Mouse (Mus musculus): Measurements from ENCODE around the gene Itga9.

Itga9 gene

DNA sequence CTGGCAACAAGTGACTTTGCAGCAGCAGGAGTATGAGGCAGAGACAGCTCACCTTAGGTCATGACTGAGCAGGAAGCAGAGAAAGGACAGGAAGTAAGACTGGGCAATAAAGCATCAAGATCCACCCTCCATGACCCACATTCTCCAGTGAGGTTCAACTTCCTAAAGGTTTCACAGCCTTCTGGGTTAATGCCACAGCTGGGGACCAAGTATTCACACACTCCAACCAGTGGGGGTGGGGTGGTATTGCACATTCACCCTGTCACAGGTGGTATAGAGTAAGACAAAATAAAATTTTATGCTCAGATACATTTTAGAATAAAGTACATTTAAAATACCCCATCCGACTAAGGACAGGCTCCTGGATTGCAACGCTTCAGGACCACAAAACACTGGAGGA is 112.0 kb downstream of the Itga9 start:
- ATAC-seq (ENCODE audit: insufficient number of reproducible peaks, low FRiP score, low TSS enrichment), result no peak

- ATAC-seq (ENCODE audit: insufficient number of reproducible peaks, low FRiP score, low TSS enrichment), result no peak
Observed at GRCm38 (mm10) chr9:118721056-118721455, 114.6 kb downstream of the Itga9 start.

- no peak for ATAC-seq (ENCODE audit: insufficient number of reproducible peaks, low FRiP score, low TSS enrichment)
Observed at GRCm38 (mm10) chr9:118722789-118723325, 116.4 kb downstream of the Itga9 start.

DNA sequence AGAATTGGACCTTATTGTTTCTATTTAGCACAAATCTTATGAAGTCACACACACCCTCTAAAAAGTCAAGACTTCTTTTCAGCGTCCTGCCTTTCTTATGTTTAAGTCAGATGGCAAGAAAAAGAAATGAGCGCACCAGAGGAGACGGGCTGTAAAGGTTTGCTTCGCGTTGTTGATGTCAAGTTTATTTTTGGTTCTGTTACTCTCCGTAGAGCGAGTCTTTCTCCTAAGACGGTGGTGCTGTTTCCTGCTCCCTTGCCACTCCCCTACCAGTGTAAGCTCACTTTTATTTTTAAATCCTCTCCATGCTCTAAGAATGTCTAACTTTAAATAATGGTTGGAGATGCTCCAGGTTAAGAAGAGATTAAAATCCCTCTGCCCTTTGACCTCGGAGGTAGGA is 118.6 kb downstream of the Itga9 start:
- no peak for ATAC-seq (ENCODE audit: insufficient number of reproducible peaks, low FRiP score, low TSS enrichment)

GRCm38 (mm10) chr9:118726550-118726949 is 120.1 kb downstream of the Itga9 start:
- ATAC-seq (ENCODE audit: insufficient number of reproducible peaks, low FRiP score, low TSS enrichment), result no peak

- ATAC-seq (ENCODE audit: insufficient number of reproducible peaks, low FRiP score, low TSS enrichment), result no peak
Observed at GRCm38 (mm10) chr9:118728296-118728695, 121.8 kb downstream of the Itga9 start.

- ATAC-seq (ENCODE audit: insufficient number of reproducible peaks, low FRiP score, low TSS enrichment), result no peak
Observed at GRCm38 (mm10) chr9:118728987-118729386, 122.5 kb downstream of the Itga9 start.

DNA sequence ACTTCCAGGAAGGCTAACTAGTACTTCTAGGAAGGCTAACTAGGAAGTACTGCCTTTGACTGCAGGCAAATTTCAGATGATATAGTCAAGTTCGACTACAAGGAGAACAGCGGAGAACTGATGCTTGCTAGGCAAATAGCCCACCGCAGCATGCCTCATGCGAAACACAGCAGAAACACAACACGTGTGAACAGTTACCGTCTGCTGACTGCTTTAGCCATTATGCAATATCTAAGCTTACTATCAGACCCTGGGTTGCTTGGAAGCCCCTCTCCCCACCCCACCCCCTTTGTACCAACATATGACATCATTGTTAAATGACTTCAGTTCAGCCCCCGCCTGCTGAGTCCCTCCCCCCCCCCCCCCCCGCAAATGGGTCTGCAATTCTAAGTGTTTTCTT is 123.7 kb downstream of the Itga9 start:
- no peak for ATAC-seq (ENCODE audit: insufficient number of reproducible peaks, low FRiP score, low TSS enrichment)

GRCm38 (mm10) chr9:118730871-118731390 is 124.4 kb downstream of the Itga9 start:
- ATAC-seq (ENCODE audit: insufficient number of reproducible peaks, low FRiP score, low TSS enrichment), result no peak

DNA sequence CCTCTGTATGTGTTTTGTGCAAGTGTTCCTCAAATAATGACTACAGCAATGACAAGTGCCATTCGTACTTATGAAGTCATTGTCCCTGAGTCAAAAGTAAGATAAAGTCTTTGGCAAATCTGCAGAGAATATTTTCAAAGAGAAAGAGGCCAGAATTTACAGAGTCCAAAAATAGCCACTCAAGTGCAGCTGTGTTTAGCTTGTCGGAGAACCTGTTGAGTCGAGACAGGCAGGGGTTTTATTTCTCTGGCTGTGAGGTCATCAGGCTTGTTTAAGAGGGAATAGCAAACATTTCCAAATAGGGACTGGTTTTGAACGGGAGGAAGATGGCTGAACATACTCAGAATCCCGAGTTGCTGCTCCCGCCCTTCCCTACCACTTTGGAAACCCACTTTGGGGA is 125.2 kb downstream of the Itga9 start:
- no peak for ATAC-seq (ENCODE audit: insufficient number of reproducible peaks, low FRiP score, low TSS enrichment)

- ATAC-seq (ENCODE audit: insufficient number of reproducible peaks, low FRiP score, low TSS enrichment), result no peak
Observed at GRCm38 (mm10) chr9:118733601-118734000, 127.1 kb downstream of the Itga9 start.

DNA sequence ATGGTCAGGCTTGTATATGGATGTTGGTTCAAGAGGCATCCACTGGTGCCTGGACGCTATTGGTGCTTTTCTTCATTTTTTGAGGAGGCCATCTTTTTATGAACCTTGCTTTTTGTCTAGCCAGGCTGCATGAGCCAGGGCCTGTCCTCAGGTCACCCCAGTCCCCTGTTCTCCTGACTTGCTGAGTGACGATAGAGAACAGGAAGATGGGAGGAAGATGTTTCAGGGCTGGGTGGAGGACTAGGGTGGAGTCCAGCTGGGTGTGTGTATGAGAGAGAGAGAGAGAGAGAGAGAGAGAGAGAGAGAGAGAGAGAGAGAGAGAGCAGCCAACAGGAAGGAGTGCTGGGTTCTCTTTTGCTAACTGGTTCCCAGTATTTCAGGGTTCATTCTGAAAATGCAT is 130.6 kb downstream of the Itga9 start:
- ATAC-seq (ENCODE audit: insufficient number of reproducible peaks, low FRiP score, low TSS enrichment), result no peak

- no peak for ATAC-seq (ENCODE audit: insufficient number of reproducible peaks, low FRiP score, low TSS enrichment)
Observed at GRCm38 (mm10) chr9:118737601-118738137, 131.2 kb downstream of the Itga9 start.

DNA sequence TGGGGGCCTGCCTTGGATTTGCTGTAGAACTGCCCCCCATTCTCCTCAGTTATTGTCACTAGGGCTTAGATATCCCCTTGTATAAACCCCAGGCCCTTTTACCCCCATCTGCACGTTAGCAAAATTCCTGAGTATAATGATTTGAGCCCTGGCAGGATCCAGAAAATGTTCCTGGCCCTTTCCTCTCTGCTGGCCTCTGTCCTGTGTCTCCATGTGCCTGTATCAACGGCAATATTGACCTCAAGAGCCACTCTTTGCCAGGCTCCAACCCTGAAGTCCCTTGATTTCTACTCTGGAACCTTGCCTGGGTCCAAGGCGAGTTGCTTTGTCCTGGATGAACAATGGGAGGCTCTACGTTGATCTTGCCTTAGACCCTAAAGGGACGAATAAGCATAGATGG is 131.8 kb downstream of the Itga9 start:
- no peak for ATAC-seq (ENCODE audit: insufficient number of reproducible peaks, low FRiP score, low TSS enrichment)

GRCm38 (mm10) chr9:118739071-118739470 is 132.6 kb downstream of the Itga9 start:
- ATAC-seq (ENCODE audit: insufficient number of reproducible peaks, low FRiP score, low TSS enrichment), result no peak

- no peak for ATAC-seq (ENCODE audit: insufficient number of reproducible peaks, low FRiP score, low TSS enrichment)
Observed at GRCm38 (mm10) chr9:118739659-118740058, 133.2 kb downstream of the Itga9 start.

DNA sequence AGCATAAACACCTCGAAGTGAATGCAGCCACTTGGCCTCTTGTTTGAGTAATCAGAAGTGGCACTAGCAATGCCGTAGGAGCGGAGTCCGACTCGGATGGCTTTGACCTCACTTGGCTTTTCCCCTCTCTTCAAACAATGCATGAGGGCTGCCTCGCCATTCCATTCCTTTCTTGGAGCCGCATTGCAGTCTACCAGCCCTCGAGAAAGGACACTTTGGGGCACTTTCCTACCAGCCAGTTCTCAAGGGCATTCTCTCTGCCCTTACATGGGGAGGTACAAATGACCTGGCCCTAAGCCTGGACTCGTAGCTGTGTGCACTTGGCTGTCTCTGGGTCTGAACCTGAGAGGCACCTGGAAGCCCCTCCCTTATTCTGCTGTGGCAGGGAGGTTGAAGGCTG is 134.8 kb downstream of the Itga9 start:
- ATAC-seq (ENCODE audit: insufficient number of reproducible peaks, low FRiP score, low TSS enrichment), result no peak

DNA sequence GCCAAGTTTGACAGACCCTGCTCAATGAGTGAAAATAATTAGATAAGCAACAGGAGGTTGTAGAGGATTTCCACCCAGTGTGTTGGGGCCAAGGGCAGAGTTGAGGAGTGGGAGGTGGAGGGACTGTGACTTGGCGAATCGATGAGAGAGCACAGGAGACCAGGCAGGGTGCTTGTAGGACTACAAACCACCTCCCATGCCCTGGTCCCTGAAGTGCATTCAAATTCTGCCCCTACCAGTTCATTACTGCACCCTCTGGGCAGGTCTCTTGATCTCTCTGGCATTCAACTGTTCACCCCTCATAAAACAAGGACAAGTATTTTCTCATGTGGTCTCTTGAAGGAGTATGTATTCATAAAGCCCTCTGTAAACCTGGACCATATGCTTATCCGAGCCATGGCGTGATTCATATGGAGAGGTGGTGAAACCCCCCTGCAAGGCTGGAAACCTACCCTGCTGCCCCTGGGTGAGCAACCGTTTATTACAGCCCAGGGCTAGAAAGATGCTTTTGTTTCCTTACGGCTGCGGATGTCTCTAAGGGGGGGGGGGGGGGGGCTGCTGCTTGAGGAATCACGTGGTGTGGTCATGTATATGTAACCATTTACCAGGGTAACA is 143.0 kb downstream of the Itga9 start:
- no peak for ATAC-seq (ENCODE audit: insufficient number of reproducible peaks, low FRiP score, low TSS enrichment)

- ATAC-seq (ENCODE audit: insufficient number of reproducible peaks, low FRiP score, low TSS enrichment), result no peak
Observed at GRCm38 (mm10) chr9:118750828-118751227, 144.3 kb downstream of the Itga9 start.

- no peak for ATAC-seq (ENCODE audit: insufficient number of reproducible peaks, low FRiP score, low TSS enrichment)
Observed at GRCm38 (mm10) chr9:118752376-118752775, 145.9 kb downstream of the Itga9 start.

DNA sequence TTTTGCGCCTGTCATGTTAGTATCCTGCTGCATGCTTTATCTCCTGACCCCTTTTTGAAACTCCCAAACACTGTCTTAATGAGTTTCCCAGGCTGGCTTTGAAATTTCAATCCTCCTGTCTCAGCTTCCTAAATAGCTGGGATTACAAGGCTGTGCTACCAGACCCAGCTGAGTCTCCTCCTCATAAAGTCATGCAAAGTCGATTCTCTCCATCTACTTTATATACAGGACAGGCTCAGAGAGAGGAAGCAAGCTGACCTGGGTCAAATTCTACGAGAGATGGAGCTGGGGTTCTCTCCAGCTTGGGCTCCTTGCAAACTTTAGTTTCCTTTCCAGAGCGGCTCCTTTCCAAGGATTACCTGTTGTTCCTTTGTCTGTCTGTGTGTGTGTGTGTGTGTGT is 153.0 kb downstream of the Itga9 start:
- ATAC-seq (ENCODE audit: insufficient number of reproducible peaks, low FRiP score, low TSS enrichment), result no peak

DNA sequence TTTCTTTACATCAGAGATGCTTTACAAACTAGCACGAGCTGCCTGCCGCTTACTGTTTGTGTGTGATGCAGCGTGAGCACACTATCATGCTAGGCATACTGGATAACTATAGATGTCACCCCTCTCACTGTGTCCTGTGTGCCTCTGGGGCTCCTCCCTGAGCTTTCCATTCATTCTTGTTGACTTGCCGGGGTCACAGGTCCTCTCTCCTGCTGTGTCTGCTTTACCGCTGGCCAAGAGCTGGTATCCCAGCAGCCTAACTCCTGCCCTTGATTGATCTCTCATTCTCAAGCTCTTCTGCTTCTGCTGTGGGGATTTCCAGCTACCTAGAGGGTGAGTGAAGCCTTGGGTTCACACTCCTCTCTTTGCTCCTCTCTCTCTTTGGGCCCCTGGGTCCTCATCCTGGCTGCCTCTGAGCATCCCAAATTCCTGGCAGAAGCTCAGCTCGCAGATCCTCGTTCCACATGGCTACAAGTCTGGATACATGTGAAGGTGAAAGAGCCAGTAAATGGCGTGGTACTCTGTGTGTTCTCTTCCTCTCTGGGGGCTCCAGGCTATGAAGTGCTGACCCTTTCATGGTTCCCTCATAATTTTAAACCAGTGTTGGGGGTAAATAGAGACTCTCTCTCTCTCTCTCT is 155.6 kb downstream of the Itga9 start:
- ATAC-seq (ENCODE audit: insufficient number of reproducible peaks, low FRiP score, low TSS enrichment), result no peak

All from cerebellum, adult (tissue).